Mouse (Mus musculus) intestine, postnatal 0 days (tissue): ENCODE results near the gene Hyal1. TPM values are rescaled to one million over a fixed set of nuclear protein-coding genes. Genes with fewer than 3 reads are reported as not detected.
"Not testable (repeated sequence)": the region's sequence is repeated elsewhere in the genome, so short reads cannot be mapped to it uniquely, and the experiment has no call there.

Source experiments
- ATAC-seq: fragments of 200-750 bp; cut with Nextera tagmentation; 2 replicates; pipeline ENCODE4 v1.8.0; 2017; ENCODE audit warnings: mild to moderate bottlenecking, moderate TSS enrichment, moderate library complexity
- H3K27ac ChIP-seq: fragments of 300-500 bp; sonication (generic); 2 replicates; pipeline ENCODE4 v1.5.1; 2014; ENCODE audit warnings: mild to moderate bottlenecking, low read depth, low read length, moderate library complexity
- H3K27me3 ChIP-seq: fragments of 300-500 bp; sonication (generic); replicated peaks from 2 replicates; pipeline ENCODE4 v1.6.1; 2014; ENCODE audit warnings: low read length, mixed read lengths; ENCODE audit not compliant: control insufficient read depth, insufficient read depth
- H3K36me3 ChIP-seq: fragments of 300-500 bp; sonication (generic); 2 replicates; pipeline ENCODE4 v1.6.1; 2014; ENCODE audit warnings: mild to moderate bottlenecking, moderate library complexity; ENCODE audit not compliant: control insufficient read depth, insufficient read depth
- H3K4me1 ChIP-seq: fragments of 300-500 bp; sonication (generic); replicated peaks from 2 replicates; pipeline ENCODE4 v1.6.1; 2014; ENCODE audit warnings: antibody characterized with exemption, low read length, mixed read lengths; ENCODE audit not compliant: control insufficient read depth, insufficient read depth
- H3K4me2 ChIP-seq: fragments of 300-500 bp; sonication (generic); replicated peaks from 2 replicates; pipeline ENCODE4 v1.6.1; 2014; ENCODE audit warnings: low read depth, mild to moderate bottlenecking, moderate library complexity
- H3K4me3 ChIP-seq: fragments of 300-500 bp; sonication (generic); 2 replicates; pipeline ENCODE4 v1.5.1; 2014; ENCODE audit warnings: low read depth, low read length
- H3K9ac ChIP-seq: fragments of 300-500 bp; sonication (generic); 2 replicates; pipeline ENCODE4 v1.6.1; 2014; ENCODE audit warnings: mild to moderate bottlenecking, low read depth, low read length
- H3K9me3 ChIP-seq: fragments of 300-500 bp; sonication (generic); 2 replicates; pipeline ENCODE4 v1.6.1; 2016; ENCODE audit warnings: mixed run types; ENCODE audit not compliant: control insufficient read depth
- CTCF ChIP-seq: sonication (generic); IDR thresholded peaks from 2 replicates; pipeline ENCODE4 v1.5.1; 2016; ENCODE audit warnings: low read depth, mild to moderate bottlenecking, control low read depth, antibody characterized with exemption, moderate library complexity
- WGBS: fragments of 180-500 bp; shearing (Covaris S2); extraction: QIAGEN DNeasy Blood & Tissue Kit; methylation state at CpG from one replicate; pipeline ENCODE4 v1.1.7; 2014; 5-methylcytosine and 5-hydroxymethylcytosine counted together
- polyA plus RNA-seq: library from polyadenylated mRNA; unstranded; fragments of >200 nt; fragmentation: Nextera tagmentation; extraction: Ambion mirVana; gene quantifications from 2 replicates; pipeline ENCODE4 v1.2.1, GENCODE M21; 2015

Gene Hyal1
- polyA plus RNA-seq, 1 experiment from 2014 or later: 2.4 TPM

GRCm38 (mm10) chr9:107565556-107565955 is 11.2 kb upstream of the Hyal1 start:
- H3K4me3 ChIP-seq, H3K9me3 ChIP-seq, H3K9ac ChIP-seq, H3K27me3 ChIP-seq, ATAC-seq: not testable (repeated sequence)
- TF ChIP-seq CTCF: peak; percentile 59
- peaks cover 12% of the 10 kb centered on the region; the same call in 1 of the 2 replicates for H3K4me1 ChIP-seq
- H3K4me2 ChIP-seq: peak overlapping the region; percentile 81; the same call in 1 of the 2 replicates
- 47% methylated on average over 5 of the region's 5 CpGs for WGBS
- peaks cover 19% of the 10 kb centered on the region for H3K36me3 ChIP-seq
- H3K27ac ChIP-seq: peak overlapping the region; percentile 37

GRCm38 (mm10) chr9:107566041-107566709 is 10.6 kb upstream of the Hyal1 start:
- no peak overlapping the region for H3K9ac ChIP-seq
- WGBS: 38% methylated on average over 15 of the region's 15 CpGs
- peak; percentile 90 for TF ChIP-seq CTCF
- no peaks in the 10 kb centered on the region for H3K27me3 ChIP-seq
- H3K4me2 ChIP-seq: peak overlapping the region; percentile 81; the same call in 1 of the 2 replicates
- peaks cover 14% of the 10 kb centered on the region for H3K36me3 ChIP-seq
- peaks cover 16% of the 10 kb centered on the region; the same call in 1 of the 2 replicates for H3K4me1 ChIP-seq
- H3K9me3 ChIP-seq: no peaks in the 10 kb centered on the region
- no peak overlapping the region for H3K4me3 ChIP-seq
- 0 out of 2 replicates have a peak, but pooled peaks have one; percentile 11 for ATAC-seq
- peak overlapping the region; percentile 84 for H3K27ac ChIP-seq

DNA sequence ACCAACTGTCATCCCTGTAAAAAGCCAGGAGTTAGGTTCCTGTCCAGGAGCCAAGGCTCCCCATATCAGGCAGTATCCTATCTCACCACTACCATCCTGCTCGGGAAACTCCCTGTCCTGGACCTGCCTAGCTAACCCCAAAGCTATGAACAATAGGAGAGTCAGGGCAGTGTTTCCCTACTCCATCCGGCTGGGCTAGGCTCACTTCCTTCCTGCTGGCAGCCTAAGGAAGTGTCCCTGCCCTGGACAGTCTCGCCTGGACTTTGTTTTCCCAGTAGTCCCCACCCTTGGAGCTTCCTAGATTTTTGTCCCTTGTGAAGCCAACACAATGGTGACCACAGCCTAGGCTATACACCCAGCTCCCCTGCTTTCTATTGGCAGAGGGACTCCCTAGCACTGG is 9.9 kb upstream of the Hyal1 start:
- WGBS: 34% methylated on average over 3 of the region's 3 CpGs
- Histone ChIP-seq H3K4me2 (peak overlapping the region; percentile 81; the same call in 1 of the 2 replicates), H3K36me3 (peaks cover 14% of the 10 kb centered on the region), H3K4me1 (peaks cover 16% of the 10 kb centered on the region; the same call in 1 of the 2 replicates), H3K9ac (0 out of 2 replicates have a peak overlapping the region, but pooled peaks have one; percentile 13), H3K27me3 (no peaks in the 10 kb centered on the region), H3K4me3 (no peak overlapping the region), H3K9me3 (no peaks in the 10 kb centered on the region), H3K27ac (peak overlapping the region; percentile 84)
- peak; percentile 43; the same call in 1 of the 2 replicates for TF ChIP-seq CTCF
- peak; percentile 9; the same call in 1 of the 2 replicates for ATAC-seq

DNA sequence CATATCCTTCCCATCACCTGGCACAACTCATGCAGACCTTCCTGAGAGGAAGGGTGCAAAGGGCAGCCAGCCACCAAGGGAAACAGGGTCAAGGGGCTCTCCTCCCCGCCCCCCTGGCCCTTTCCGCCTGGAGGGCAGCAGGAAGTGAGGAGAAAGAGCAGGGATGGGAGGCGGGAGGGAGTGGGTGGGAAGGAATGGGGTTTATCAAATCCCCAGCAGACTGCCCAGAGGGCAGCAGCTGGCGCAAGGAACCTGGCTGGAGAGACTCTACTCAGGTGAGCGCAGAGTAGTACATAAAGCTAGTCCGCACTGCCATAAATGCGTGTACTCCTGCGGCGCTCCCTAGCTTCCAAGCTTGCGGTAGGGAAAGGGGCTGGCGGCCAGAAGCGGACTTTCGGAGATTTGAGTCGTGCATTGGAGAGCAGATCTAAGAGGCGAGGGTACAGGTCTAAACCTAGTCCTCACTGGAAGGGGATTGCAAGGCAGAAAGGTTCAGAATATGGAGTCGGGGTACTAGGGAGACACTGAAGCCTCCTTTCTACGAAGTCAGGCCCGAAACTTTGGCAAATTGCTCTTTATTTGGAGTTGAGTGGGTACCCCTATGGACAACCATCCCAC is 8.9 kb upstream of the Hyal1 start, which contains the start of gene Hyal2:
Gene Hyal2 (plus strand): TSS at position 244 of the 618 bp plus-strand sequence.
- Histone ChIP-seq H3K9me3 (no peaks in the 10 kb centered on the region), H3K27me3 (no peaks in the 10 kb centered on the region), H3K9ac (peak within 1 kb of the TSS; percentile 72), H3K4me1 (peaks cover 20% of the 10 kb centered on the region), H3K27ac (peak within 1 kb of the TSS; percentile 84), H3K4me2 (peak within 1 kb of the TSS; percentile 81), H3K4me3 (peak within 1 kb of the TSS; percentile 72), H3K36me3 (peaks cover 17% of the 10 kb centered on the region; the same call in 1 of the 2 replicates)
- no peak for TF ChIP-seq CTCF
- ATAC-seq: no peak
- 16% methylated on average over 18 of the region's 18 CpGs for WGBS

GRCm38 (mm10) chr9:107568331-107569261 is 8.1 kb upstream of the Hyal1 start:
- Histone ChIP-seq H3K4me3 (peak overlapping the region; percentile 72), H3K4me2 (peak overlapping the region; percentile 81), H3K9ac (peak overlapping the region; percentile 72), H3K27me3 (no peaks in the 10 kb centered on the region), H3K36me3 (peaks cover 22% of the 10 kb centered on the region; the same call in 1 of the 2 replicates), H3K4me1 (peaks cover 20% of the 10 kb centered on the region), H3K27ac (peak overlapping the region; percentile 84), H3K9me3 (no peaks in the 10 kb centered on the region)
- TF ChIP-seq CTCF: no peak
- under 1% methylated on average over 41 of the region's 41 CpGs for WGBS
- peak; percentile 67 for ATAC-seq
